Mouse (Mus musculus) right cerebral cortex, postnatal 10 days (tissue): ENCODE results near the gene Zer1.

ENCODE experiments used
- DNase-seq, 2 experiments: peaks; one replicate each; pipeline ENCODE4 v3.0.0; 2021; ENCODE audit warnings: low spot score in 2 of 2

The Zer1 gene

GRCm38 (mm10) chr2:30128789-30129188 lies 4.4 kb upstream of the Zer1 start:
- no peak for DNase-seq

GRCm38 (mm10) chr2:30123729-30124471 lies 485 bp downstream of the Zer1 start:
- peak; percentile 39 to 48 for DNase-seq

- DNase-seq = no peak
Measured at GRCm38 (mm10) chr2:30122766-30123165, 1.6 kb downstream of the Zer1 start.

- no peak for DNase-seq
Measured at GRCm38 (mm10) chr2:30120269-30120668, 4.1 kb downstream of the Zer1 start.

GRCm38 (mm10) chr2:30119641-30120051 lies 4.7 kb downstream of the Zer1 start:
- DNase-seq = peak; percentile 75 to 82

GRCm38 (mm10) chr2:30112564-30112963 lies 11.8 kb downstream of the Zer1 start:
- no peak for DNase-seq

- no peak for DNase-seq
Measured at GRCm38 (mm10) chr2:30111500-30111899, 12.9 kb downstream of the Zer1 start.

- no peak for DNase-seq
Measured at GRCm38 (mm10) chr2:30108260-30108659, 16.1 kb downstream of the Zer1 start.

- no peak for DNase-seq
Measured at GRCm38 (mm10) chr2:30107646-30108045, 16.7 kb downstream of the Zer1 start.

- DNase-seq = peak in 1 of 2 experiments; percentile 54
Measured at GRCm38 (mm10) chr2:30106364-30106763, 18.0 kb downstream of the Zer1 start.

- no peak for DNase-seq
Measured at GRCm38 (mm10) chr2:30100214-30100613, 24.2 kb downstream of the Zer1 start.

- DNase-seq = peak; percentile 61 to 64
Measured at GRCm38 (mm10) chr2:30095882-30096527, 28.4 kb downstream of the Zer1 start.

- DNase-seq = peak; percentile 44 to 61
Measured at GRCm38 (mm10) chr2:30094208-30094588, 30.2 kb downstream of the Zer1 start.

GRCm38 (mm10) chr2:30093471-30094207 lies 30.7 kb downstream of the Zer1 start, which contains the start of gene Zdhhc12:
Gene Zdhhc12, minus strand, starts transcription at chr2:30093648.
- peak; percentile 96 to 97 for DNase-seq

GRCm38 (mm10) chr2:30092280-30092918 lies 32.0 kb downstream of the Zer1 start:
- no peak for DNase-seq

- no peak for DNase-seq
Measured at GRCm38 (mm10) chr2:30091521-30091920, 32.9 kb downstream of the Zer1 start.

- no peak for DNase-seq
Measured at GRCm38 (mm10) chr2:30087310-30087709, 37.1 kb downstream of the Zer1 start.

GRCm38 (mm10) chr2:30084632-30085031 lies 39.8 kb downstream of the Zer1 start:
- DNase-seq = no peak

- DNase-seq = no peak
Measured at GRCm38 (mm10) chr2:30084113-30084512, 40.3 kb downstream of the Zer1 start.

GRCm38 (mm10) chr2:30080181-30080800 lies 44.1 kb downstream of the Zer1 start:
- DNase-seq = no peak

GRCm38 (mm10) chr2:30078760-30079159 lies 45.6 kb downstream of the Zer1 start:
- DNase-seq = no peak

GRCm38 (mm10) chr2:30078349-30078712 lies 46.1 kb downstream of the Zer1 start:
- no peak for DNase-seq
